Mouse (Mus musculus) neural tube, embryonic 15.5 days (tissue): ENCODE data around the gene Grip1. TPM values are rescaled to one million over a fixed set of nuclear protein-coding genes. Genes with fewer than 3 reads are reported as not detected.

Experiments used
- ATAC-seq: fragments of 200-750 bp; cut with Nextera tagmentation; 2 replicates; pipeline ENCODE4 v1.8.0; 2017; ENCODE audit warnings: mild to moderate bottlenecking, moderate TSS enrichment, moderate library complexity; ENCODE audit not compliant: low FRiP score
- H3K27ac ChIP-seq: fragments of 300-500 bp; sonication (generic); replicated peaks from 2 replicates; pipeline ENCODE4 v1.5.1; 2015; ENCODE audit warnings: mild to moderate bottlenecking, inconsistent platforms
- H3K27me3 ChIP-seq: fragments of 300-500 bp; sonication (generic); replicated peaks from 2 replicates; pipeline ENCODE4 v1.6.1; 2015; ENCODE audit warnings: inconsistent platforms
- H3K36me3 ChIP-seq: fragments of 300-500 bp; sonication (generic); 2 replicates; pipeline ENCODE4 v1.6.1; 2015; ENCODE audit warnings: inconsistent platforms
- H3K4me1 ChIP-seq: fragments of 300-500 bp; sonication (generic); 2 replicates; pipeline ENCODE4 v1.6.1; 2015; ENCODE audit warnings: inconsistent platforms
- H3K4me2 ChIP-seq: fragments of 300-500 bp; sonication (generic); 2 replicates; pipeline ENCODE4 v1.6.1; 2015; ENCODE audit warnings: inconsistent platforms, mild to moderate bottlenecking, moderate library complexity
- H3K4me3 ChIP-seq: fragments of 300-500 bp; sonication (generic); replicated peaks from 2 replicates; pipeline ENCODE4 v1.5.1; 2015; ENCODE audit warnings: mild to moderate bottlenecking, inconsistent platforms
- H3K9ac ChIP-seq: fragments of 300-500 bp; sonication (generic); replicated peaks from 2 replicates; pipeline ENCODE4 v1.6.1; 2015; ENCODE audit warnings: mild to moderate bottlenecking, inconsistent platforms
- H3K9me3 ChIP-seq: fragments of 300-500 bp; sonication (generic); replicated peaks from 2 replicates; pipeline ENCODE4 v1.6.1; 2016; ENCODE audit warnings: inconsistent platforms
- WGBS: fragments of 180-500 bp; shearing (Covaris S2); methylation state at CpG from one replicate; pipeline ENCODE4 v1.1.7; 2015; ENCODE audit warnings: mixed read lengths; 5-methylcytosine and 5-hydroxymethylcytosine counted together
- polyA plus RNA-seq: library from polyadenylated mRNA; unstranded; fragments of >200 nt; fragmentation: Nextera tagmentation; extraction: Ambion mirVana; gene quantifications from 2 replicates; pipeline ENCODE4 v1.2.1, GENCODE M21; 2015

The Grip1 gene
- polyA plus RNA-seq, 1 experiment from 2014 or later = 21.7 TPM

DNA sequence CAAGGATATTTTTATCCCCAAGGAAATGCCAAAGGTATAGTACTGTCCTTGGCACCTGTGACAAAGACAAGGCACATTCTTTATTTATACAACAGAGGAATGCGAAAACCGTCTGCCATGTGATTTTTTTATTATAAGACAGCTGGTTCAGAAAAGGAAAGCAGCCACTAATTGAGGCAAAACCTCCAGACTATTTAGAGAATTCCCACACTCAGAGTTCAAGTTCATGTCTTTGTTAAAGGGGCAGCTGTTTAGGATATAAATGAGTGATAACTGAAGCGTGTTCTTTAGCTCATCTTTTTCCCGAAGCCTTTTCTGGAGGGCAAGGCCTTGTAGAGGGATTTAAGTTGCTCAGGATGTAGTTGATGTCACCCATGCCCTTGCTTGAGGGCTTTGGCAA, 126.4 kb downstream of the Grip1 start:
- Histone ChIP-seq H3K9me3 (no peaks in the 10 kb centered on the region), H3K27ac (no peak overlapping the region), H3K36me3 (no peaks in the 10 kb centered on the region), H3K9ac (no peak overlapping the region), H3K4me2 (no peak overlapping the region), H3K27me3 (no peaks in the 10 kb centered on the region), H3K4me3 (no peak overlapping the region), H3K4me1 (no peaks in the 10 kb centered on the region)
- ATAC-seq = no peak
- 72% methylated on average over 4 of the region's 4 CpGs for WGBS

DNA sequence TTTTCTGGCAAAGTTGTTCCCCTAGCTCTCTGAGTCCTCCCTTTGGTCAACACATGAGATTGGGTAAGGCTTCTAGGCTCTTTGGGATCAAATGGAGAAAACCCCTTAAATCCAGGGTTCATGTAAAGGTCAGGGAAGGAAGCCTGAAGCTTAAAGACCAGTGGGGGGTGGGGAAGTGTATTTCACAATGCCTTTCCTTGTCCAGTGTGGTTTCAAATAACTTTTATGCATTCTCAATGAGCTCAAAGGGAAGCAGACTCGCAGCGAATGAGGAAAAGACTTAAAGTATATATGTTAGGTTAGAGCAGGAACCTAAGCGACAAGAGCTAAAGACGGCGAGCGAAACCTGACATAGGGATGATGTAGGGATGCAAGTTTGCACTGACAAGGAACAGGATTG, 131.0 kb downstream of the Grip1 start:
- H3K4me1 ChIP-seq = no peaks in the 10 kb centered on the region
- ATAC-seq = no peak
- H3K9me3 ChIP-seq = no peaks in the 10 kb centered on the region
- no peak overlapping the region for H3K9ac ChIP-seq
- no peak overlapping the region for H3K4me2 ChIP-seq
- no peaks in the 10 kb centered on the region for H3K36me3 ChIP-seq
- H3K27ac ChIP-seq = no peak overlapping the region
- no peaks in the 10 kb centered on the region for H3K27me3 ChIP-seq
- 81% methylated on average over 6 of the region's 6 CpGs for WGBS
- no peak overlapping the region for H3K4me3 ChIP-seq

DNA sequence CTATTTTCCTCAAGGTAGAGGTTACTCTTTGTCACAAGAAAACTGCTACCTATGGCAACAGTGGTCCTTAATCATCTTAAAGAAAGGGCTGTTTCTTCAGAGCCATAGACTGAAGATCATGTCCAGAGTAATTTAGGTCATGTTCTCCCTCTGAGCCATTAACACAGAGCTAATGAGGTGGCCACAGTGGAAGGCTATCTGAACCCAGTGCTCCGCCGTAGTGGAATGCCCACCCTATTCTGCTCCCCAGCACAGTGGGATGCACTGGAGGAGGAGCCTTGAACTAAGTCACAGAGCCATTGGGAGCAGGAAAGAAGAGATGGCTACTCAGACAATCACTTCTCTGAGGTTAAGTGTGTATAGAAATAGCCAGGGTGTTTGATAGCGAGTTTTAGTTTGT, 133.3 kb downstream of the Grip1 start:
- ATAC-seq = no peak
- WGBS = 74% methylated on average over 3 of the region's 3 CpGs
- no peaks in the 10 kb centered on the region for H3K27me3 ChIP-seq

DNA sequence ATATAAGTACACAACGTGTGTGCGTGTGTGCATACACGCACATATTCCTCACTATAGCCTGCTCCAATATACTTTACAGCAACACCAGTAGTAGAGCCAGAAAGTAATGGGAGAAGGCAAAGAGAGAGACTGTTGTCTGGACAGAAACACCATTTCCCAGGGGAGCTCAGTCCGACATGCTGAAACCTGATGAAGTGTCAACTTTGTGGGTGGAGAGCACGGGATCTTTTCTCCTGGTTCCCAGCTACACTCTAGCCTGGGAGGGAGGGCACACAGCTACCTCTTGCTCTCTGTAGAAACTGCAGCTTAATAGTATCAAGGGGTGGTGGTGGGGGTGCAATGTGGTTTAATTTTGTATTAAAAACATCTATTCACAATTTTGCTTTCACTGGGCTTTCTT, 143.2 kb downstream of the Grip1 start:
- ATAC-seq = no peak
- no peak overlapping the region for H3K4me3 ChIP-seq
- no peaks in the 10 kb centered on the region for H3K4me1 ChIP-seq
- no peaks in the 10 kb centered on the region for H3K36me3 ChIP-seq
- H3K4me2 ChIP-seq = no peak overlapping the region
- WGBS = 89% methylated on average over 5 of the region's 5 CpGs
- no peaks in the 10 kb centered on the region for H3K27me3 ChIP-seq
- H3K9me3 ChIP-seq = no peaks in the 10 kb centered on the region
- H3K9ac ChIP-seq = no peak overlapping the region
- no peak overlapping the region for H3K27ac ChIP-seq

More for the DNA sequence above, 133.3 kb downstream of the Grip1 start:
- Histone ChIP-seq H3K9ac (no peak overlapping the region), H3K4me1 (no peaks in the 10 kb centered on the region), H3K4me3 (no peak overlapping the region), H3K27ac (no peak overlapping the region), H3K4me2 (no peak overlapping the region), H3K9me3 (no peaks in the 10 kb centered on the region), H3K36me3 (no peaks in the 10 kb centered on the region)

DNA sequence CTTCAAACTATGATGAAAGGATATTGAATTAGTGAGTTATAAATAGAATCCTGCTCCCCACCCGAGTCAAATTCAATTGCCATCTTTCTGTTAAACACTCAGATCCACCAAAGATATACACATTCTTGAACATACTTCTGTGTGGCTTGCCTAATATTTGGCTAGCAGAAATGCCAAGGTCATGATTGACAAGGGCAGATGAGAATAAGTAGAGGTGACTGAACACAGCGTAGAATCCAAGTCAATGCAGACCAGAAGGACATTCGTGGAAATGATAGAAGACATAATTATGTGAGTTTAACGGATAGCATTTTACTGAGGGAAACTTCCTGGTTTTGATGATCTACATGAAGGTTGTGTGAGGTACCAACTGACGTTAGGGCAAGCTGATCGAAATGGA, 153.9 kb downstream of the Grip1 start:
- no peak for ATAC-seq
- WGBS = 95% methylated on average over 6 of the region's 6 CpGs
- Histone ChIP-seq H3K4me3 (no peak overlapping the region), H3K9me3 (no peaks in the 10 kb centered on the region), H3K9ac (no peak overlapping the region), H3K4me2 (no peak overlapping the region), H3K36me3 (no peaks in the 10 kb centered on the region), H3K27ac (no peak overlapping the region), H3K4me1 (peaks cover 9% of the 10 kb centered on the region; the same call in 1 of the 2 replicates), H3K27me3 (no peaks in the 10 kb centered on the region)

DNA sequence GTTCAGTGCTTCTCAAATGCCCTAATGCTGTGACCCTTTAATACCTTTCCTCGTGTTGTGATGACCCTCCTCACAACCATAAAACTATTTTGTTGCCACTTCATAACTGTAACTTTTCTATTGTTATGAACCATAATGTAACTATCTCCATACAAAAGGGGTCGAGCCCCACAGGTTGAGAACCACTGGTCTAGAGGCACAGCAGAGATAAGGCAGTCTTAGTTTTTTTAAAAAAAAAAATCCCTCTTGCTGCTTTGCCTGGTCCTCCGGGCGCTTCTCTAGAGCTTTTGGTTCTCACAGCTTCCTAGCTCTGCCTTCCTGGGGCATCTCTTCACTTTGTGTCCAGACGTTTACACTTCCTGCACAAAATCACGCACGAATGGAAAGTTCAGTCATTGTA, 155.4 kb downstream of the Grip1 start:
- no peak overlapping the region for H3K9ac ChIP-seq
- peaks cover 9% of the 10 kb centered on the region; the same call in 1 of the 2 replicates for H3K4me1 ChIP-seq
- WGBS = 92% methylated on average over 7 of the region's 7 CpGs
- H3K27me3 ChIP-seq = no peaks in the 10 kb centered on the region
- H3K36me3 ChIP-seq = no peaks in the 10 kb centered on the region
- H3K27ac ChIP-seq = no peak overlapping the region
- no peak for ATAC-seq
- no peaks in the 10 kb centered on the region for H3K9me3 ChIP-seq
- H3K4me2 ChIP-seq = no peak overlapping the region
- no peak overlapping the region for H3K4me3 ChIP-seq

DNA sequence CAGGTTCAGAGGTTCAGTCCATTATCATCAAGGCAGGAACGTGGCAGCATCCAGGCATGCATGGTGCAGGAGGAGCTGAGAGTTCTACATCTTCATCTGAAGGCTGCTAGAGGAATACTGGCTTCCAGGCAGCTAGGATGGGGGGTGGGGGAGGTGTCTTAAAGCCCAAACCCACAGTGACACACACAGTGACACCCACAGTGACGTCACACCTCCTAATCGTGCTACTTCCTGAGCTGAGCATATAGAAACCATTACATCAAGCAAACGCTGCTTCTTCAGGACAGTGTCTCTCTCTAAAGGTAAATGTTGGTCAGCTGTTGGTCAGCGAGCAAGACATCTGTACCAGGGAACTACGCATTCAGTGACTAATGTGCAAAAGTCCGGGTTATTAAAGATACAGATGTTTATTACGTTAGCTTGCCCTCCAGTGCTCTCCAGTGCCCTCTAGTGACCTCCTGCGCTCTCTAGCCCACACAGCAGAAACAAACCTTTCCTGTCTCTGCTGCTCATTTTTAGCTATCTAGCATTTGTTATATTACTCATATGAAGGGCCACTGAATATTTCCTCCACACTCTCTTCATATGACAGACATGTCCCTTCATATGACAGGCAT, 156.8 kb downstream of the Grip1 start:
- Histone ChIP-seq H3K9ac (no peak overlapping the region), H3K9me3 (no peaks in the 10 kb centered on the region), H3K27me3 (no peaks in the 10 kb centered on the region), H3K4me1 (peaks cover 18% of the 10 kb centered on the region), H3K4me2 (no peak overlapping the region), H3K4me3 (no peak overlapping the region), H3K27ac (0 out of 2 replicates have a peak overlapping the region, but pooled peaks have one; percentile 18), H3K36me3 (no peaks in the 10 kb centered on the region)
- 74% methylated on average over 9 of the region's 9 CpGs for WGBS
- no peak for ATAC-seq

DNA sequence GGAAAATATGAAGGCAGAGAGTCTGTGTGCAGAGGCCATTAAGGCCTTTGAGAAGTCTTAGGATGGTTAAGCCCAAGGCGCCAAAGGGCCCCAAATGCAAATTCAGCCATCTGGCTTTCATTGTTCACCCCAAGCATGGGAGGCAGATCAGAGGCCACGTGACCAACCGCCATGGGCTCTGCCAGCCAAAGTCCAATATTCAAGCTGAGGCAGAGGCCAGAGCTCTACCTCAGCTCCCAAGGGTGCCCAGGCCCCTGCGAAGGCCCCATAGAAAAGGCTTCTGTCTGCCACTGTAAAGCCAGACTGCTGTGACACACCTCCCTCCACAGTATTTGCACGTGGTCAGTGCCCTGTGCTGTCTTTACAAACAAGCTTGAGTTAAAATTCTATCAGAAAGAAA, 158.4 kb downstream of the Grip1 start:
- H3K4me3 ChIP-seq = no peak overlapping the region
- H3K27me3 ChIP-seq = no peaks in the 10 kb centered on the region
- H3K9ac ChIP-seq = no peak overlapping the region
- H3K4me2 ChIP-seq = no peak overlapping the region
- 88% methylated on average over 5 of the region's 5 CpGs for WGBS
- peaks cover 32% of the 10 kb centered on the region for H3K4me1 ChIP-seq
- H3K27ac ChIP-seq = no peak overlapping the region
- H3K9me3 ChIP-seq = no peaks in the 10 kb centered on the region
- ATAC-seq = no peak
- H3K36me3 ChIP-seq = no peaks in the 10 kb centered on the region

DNA sequence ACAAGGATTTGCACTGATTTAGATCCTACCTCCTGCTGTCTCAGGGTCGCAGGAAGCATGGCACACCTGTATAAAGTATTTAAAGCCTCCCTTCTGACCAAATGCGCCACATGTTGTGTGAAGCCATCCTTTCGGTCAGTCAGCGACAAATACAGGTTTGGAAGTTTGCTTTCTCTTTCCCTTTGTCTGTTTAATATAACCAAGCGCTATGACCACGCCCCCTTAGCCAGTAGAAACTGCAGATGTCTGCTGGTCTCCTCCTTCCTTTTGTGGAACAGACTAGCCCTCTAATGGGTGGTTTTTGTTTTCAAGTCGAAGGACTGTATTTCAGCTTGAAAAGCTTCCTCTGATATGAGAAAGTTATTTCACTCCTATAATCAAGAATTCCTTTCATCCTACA, 161.1 kb downstream of the Grip1 start:
- H3K9ac ChIP-seq = no peak overlapping the region
- peaks cover 33% of the 10 kb centered on the region for H3K4me1 ChIP-seq
- no peak overlapping the region for H3K4me2 ChIP-seq
- WGBS = 58% methylated on average over 7 of the region's 7 CpGs
- no peak for ATAC-seq
- no peak overlapping the region for H3K4me3 ChIP-seq
- H3K27me3 ChIP-seq = no peaks in the 10 kb centered on the region
- H3K36me3 ChIP-seq = no peaks in the 10 kb centered on the region
- no peak overlapping the region for H3K27ac ChIP-seq
- H3K9me3 ChIP-seq = no peaks in the 10 kb centered on the region

DNA sequence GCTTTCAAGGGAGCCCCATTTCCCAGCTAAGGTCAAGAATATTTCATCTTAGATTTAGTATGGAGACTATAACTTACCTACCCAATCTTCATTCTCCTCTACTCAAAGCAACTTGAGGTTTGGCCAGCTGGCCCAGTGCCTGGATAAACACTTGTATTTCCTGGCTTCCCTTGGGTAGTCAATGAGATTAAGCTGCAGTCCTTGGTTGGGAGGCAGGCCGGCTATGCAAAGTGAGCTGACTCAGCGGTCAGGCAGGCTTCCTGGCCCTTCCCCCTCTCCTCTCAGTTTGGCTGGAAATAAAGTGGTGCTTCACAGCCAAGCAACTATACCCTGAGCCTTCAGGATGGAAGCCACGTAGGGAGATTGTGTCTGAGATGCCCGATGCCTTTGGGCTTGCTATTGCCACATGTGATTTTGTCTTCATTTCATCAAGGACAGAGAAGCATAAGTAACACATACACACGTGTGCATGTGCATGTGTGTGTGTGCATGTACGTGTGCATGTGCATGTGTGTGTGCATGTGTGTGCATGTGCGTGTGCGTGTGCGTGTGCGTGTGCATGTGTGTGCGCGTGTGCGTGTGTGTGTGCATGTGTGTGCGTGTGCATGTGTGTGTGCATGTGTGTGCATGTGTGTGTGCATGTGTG, 161.7 kb downstream of the Grip1 start:
- Histone ChIP-seq H3K9me3 (no peaks in the 10 kb centered on the region), H3K4me1 (peaks cover 33% of the 10 kb centered on the region), H3K27me3 (no peaks in the 10 kb centered on the region), H3K9ac (no peak overlapping the region), H3K27ac (no peak overlapping the region), H3K36me3 (no peaks in the 10 kb centered on the region), H3K4me3 (no peak overlapping the region), H3K4me2 (no peak overlapping the region)
- ATAC-seq = peak; percentile 58
- 71% methylated on average over 14 of the region's 14 CpGs for WGBS

DNA sequence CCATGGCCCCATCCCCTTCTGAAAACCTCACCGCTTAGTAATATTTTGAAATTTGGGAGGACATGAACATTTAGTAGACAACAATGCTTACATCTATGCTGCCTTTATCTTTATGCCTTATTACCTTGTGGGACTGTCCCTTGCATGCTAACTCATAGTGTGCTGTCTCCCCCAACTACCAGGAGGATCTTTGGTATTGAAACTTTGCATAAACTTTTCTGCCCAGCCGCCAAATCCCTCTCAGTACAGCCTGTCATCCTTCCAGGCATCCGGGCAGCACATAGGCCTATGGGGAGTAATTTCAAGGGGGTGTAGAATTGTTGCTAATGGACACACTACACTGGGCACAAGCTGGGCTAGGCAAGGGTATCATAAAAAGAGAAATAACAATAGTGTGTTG, 162.4 kb downstream of the Grip1 start:
- no peak overlapping the region for H3K4me3 ChIP-seq
- ATAC-seq = no peak
- no peak overlapping the region for H3K4me2 ChIP-seq
- no peaks in the 10 kb centered on the region for H3K9me3 ChIP-seq
- no peak overlapping the region for H3K9ac ChIP-seq
- H3K36me3 ChIP-seq = no peaks in the 10 kb centered on the region
- peaks cover 29% of the 10 kb centered on the region for H3K4me1 ChIP-seq
- WGBS = 60% methylated on average over 3 of the region's 3 CpGs
- H3K27ac ChIP-seq = no peak overlapping the region
- no peaks in the 10 kb centered on the region for H3K27me3 ChIP-seq

DNA sequence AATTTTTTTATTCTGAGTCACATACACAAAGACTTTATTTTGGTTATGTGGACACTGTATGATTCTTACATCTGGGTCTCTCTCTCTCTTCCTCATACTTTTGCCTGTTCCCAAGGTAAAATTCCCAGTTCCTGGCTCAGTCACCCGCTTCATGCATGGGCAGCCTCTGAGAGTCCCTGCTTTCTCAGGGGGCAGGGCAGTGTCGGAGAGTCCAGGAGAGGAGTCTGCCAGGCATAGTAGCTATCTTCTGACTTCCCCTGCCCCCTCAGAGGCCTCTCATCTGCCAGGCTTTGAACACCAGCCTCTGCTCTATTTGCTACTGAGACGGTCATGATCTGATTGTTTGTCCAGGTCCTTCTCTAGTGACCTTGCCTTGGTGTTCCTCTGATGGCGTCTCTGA, 175.0 kb downstream of the Grip1 start:
- Histone ChIP-seq H3K27me3 (no peaks in the 10 kb centered on the region), H3K4me2 (no peak overlapping the region), H3K36me3 (no peaks in the 10 kb centered on the region), H3K27ac (no peak overlapping the region), H3K9ac (no peak overlapping the region), H3K4me1 (no peaks in the 10 kb centered on the region), H3K4me3 (no peak overlapping the region), H3K9me3 (no peaks in the 10 kb centered on the region)
- WGBS = 82% methylated on average over 4 of the region's 4 CpGs
- no peak for ATAC-seq
